Mouse (Mus musculus): ENCODE results near the gene Rxrb.

DNA sequence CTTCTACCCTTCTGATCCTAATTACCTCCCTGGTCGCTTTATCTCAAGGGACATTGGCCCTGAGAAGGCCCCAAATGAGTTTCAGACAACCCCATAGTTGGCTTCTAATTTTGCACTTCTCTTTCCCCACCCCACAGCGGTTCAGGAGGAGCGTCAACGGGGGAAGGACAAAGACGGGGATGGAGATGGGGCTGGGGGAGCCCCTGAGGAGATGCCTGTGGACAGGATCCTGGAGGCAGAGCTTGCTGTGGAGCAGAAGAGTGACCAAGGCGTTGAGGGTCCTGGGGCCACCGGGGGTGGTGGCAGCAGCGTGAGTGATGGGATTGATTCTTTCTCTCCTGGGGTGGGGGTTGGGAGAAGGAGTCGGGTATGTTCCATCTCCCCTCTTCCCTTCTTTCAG, 3.9 kb downstream of the Rxrb start:
- TF ChIP-seq CTCF (IDR thresholded peaks at IDR 0.05; ENCODE audit: borderline replicate concordance, insufficient read depth, low read length) (no peak), POLR2A (IDR thresholded peaks at IDR 0.05; ENCODE audit: low read depth, low read length) (no peak)
